Mouse (Mus musculus): ENCODE results near the gene Depdc7. TPM values are rescaled to one million over a fixed set of nuclear protein-coding genes. Genes with fewer than 3 reads are reported as not detected.

The Depdc7 gene
- polyA plus RNA-seq, 1 experiment from 2014 or later = 0.88 TPM

- ATAC-seq = peak; percentile 4; the same call in 1 of the 2 replicates
- peak overlapping the region; percentile 89 for H3K9ac ChIP-seq (ENCODE audit: low read depth, low read length)
- peak overlapping the region; percentile 56 for H3K4me2 ChIP-seq (ENCODE audit: low read length)
- no peak overlapping the region; the same call in 1 of the 2 replicates for H3K27ac ChIP-seq (ENCODE audit: low read length)
- H3K27me3 ChIP-seq (ENCODE audit: control insufficient read depth, insufficient read depth, low read depth, low read length) = no peaks in the 10 kb centered on the region
- WGBS = 16% methylated on average over 6 of the region's 6 CpGs
- peaks cover 11% of the 10 kb centered on the region for H3K4me1 ChIP-seq (ENCODE audit: control insufficient read depth, insufficient read depth, low read length)
- peak overlapping the region; percentile 79 for H3K4me3 ChIP-seq (ENCODE audit: low read depth, low read length)
- no peaks in the 10 kb centered on the region for H3K36me3 ChIP-seq (ENCODE audit: control insufficient read depth, insufficient read depth, low read length)
- H3K9me3 ChIP-seq (replicated peaks; ENCODE audit: control insufficient read depth, low read length, poor library complexity, severe bottlenecking) = no peaks in the 10 kb centered on the region
Measured at GRCm38 (mm10) chr2:104710670-104711370, 31.9 kb downstream of the Depdc7 start.

- no peak overlapping the region for H3K4me3 ChIP-seq (ENCODE audit: low read depth, low read length)
- no peak overlapping the region for H3K27ac ChIP-seq (ENCODE audit: low read length)
- ATAC-seq = no peak
- H3K9me3 ChIP-seq (replicated peaks; ENCODE audit: control insufficient read depth, low read length, poor library complexity, severe bottlenecking) = no peaks in the 10 kb centered on the region
- no peaks in the 10 kb centered on the region for H3K36me3 ChIP-seq (ENCODE audit: control insufficient read depth, insufficient read depth, low read length)
- peaks cover 11% of the 10 kb centered on the region for H3K4me1 ChIP-seq (ENCODE audit: control insufficient read depth, insufficient read depth, low read length)
- H3K4me2 ChIP-seq (ENCODE audit: low read length) = no peak overlapping the region
- H3K27me3 ChIP-seq (ENCODE audit: control insufficient read depth, insufficient read depth, low read depth, low read length) = no peaks in the 10 kb centered on the region
- WGBS = 59% methylated on average over 6 of the region's 6 CpGs
- H3K9ac ChIP-seq (ENCODE audit: low read depth, low read length) = no peak overlapping the region
Measured at GRCm38 (mm10) chr2:104709786-104710337, 32.8 kb downstream of the Depdc7 start.

GRCm38 (mm10) chr2:104704355-104704754, 38.3 kb downstream of the Depdc7 start:
- no peaks in the 10 kb centered on the region for H3K36me3 ChIP-seq (ENCODE audit: control insufficient read depth, insufficient read depth, low read length)
- no peak overlapping the region for H3K27ac ChIP-seq (ENCODE audit: low read length)
- no peak overlapping the region for H3K9ac ChIP-seq (ENCODE audit: low read depth, low read length)
- WGBS = 83% methylated on average over 3 of the region's 3 CpGs
- no peaks in the 10 kb centered on the region for H3K27me3 ChIP-seq (ENCODE audit: control insufficient read depth, insufficient read depth, low read depth, low read length)
- H3K4me3 ChIP-seq (ENCODE audit: low read depth, low read length) = no peak overlapping the region
- no peaks in the 10 kb centered on the region for H3K4me1 ChIP-seq (ENCODE audit: control insufficient read depth, insufficient read depth, low read length)
- no peak for ATAC-seq
- H3K9me3 ChIP-seq (replicated peaks; ENCODE audit: control insufficient read depth, low read length, poor library complexity, severe bottlenecking) = no peaks in the 10 kb centered on the region
- H3K4me2 ChIP-seq (ENCODE audit: low read length) = no peak overlapping the region

- Histone ChIP-seq H3K4me1 (ENCODE audit: control insufficient read depth, insufficient read depth, low read length) (no peaks in the 10 kb centered on the region), H3K27me3 (ENCODE audit: control insufficient read depth, insufficient read depth, low read depth, low read length) (no peaks in the 10 kb centered on the region), H3K9me3 (replicated peaks; ENCODE audit: control insufficient read depth, low read length, poor library complexity, severe bottlenecking) (no peaks in the 10 kb centered on the region), H3K9ac (ENCODE audit: low read depth, low read length) (no peak overlapping the region), H3K27ac (ENCODE audit: low read length) (no peak overlapping the region), H3K4me2 (ENCODE audit: low read length) (no peak overlapping the region), H3K4me3 (ENCODE audit: low read depth, low read length) (no peak overlapping the region), H3K36me3 (ENCODE audit: control insufficient read depth, insufficient read depth, low read length) (peaks cover 3% of the 10 kb centered on the region; the same call in 1 of the 2 replicates)
- 68% methylated on average over 3 of the region's 3 CpGs for WGBS
- ATAC-seq = no peak
Measured at GRCm38 (mm10) chr2:104703158-104703557, 39.5 kb downstream of the Depdc7 start.

GRCm38 (mm10) chr2:104699659-104700058, 43.0 kb downstream of the Depdc7 start:
- Histone ChIP-seq H3K27me3 (ENCODE audit: control insufficient read depth, insufficient read depth, low read depth, low read length) (no peaks in the 10 kb centered on the region), H3K9me3 (replicated peaks; ENCODE audit: control insufficient read depth, low read length, poor library complexity, severe bottlenecking) (no peaks in the 10 kb centered on the region), H3K9ac (ENCODE audit: low read depth, low read length) (no peak overlapping the region), H3K4me1 (ENCODE audit: control insufficient read depth, insufficient read depth, low read length) (no peaks in the 10 kb centered on the region), H3K4me2 (ENCODE audit: low read length) (no peak overlapping the region), H3K36me3 (ENCODE audit: control insufficient read depth, insufficient read depth, low read length) (peaks cover 7% of the 10 kb centered on the region; the same call in 1 of the 2 replicates), H3K4me3 (ENCODE audit: low read depth, low read length) (no peak overlapping the region), H3K27ac (ENCODE audit: low read length) (no peak overlapping the region)
- 90% methylated on average over 11 of the region's 11 CpGs for WGBS
- no peak for ATAC-seq

- Histone ChIP-seq H3K9ac (ENCODE audit: low read depth, low read length) (no peak overlapping the region), H3K9me3 (replicated peaks; ENCODE audit: control insufficient read depth, low read length, poor library complexity, severe bottlenecking) (no peaks in the 10 kb centered on the region), H3K36me3 (ENCODE audit: control insufficient read depth, insufficient read depth, low read length) (peaks cover 6% of the 10 kb centered on the region), H3K4me1 (ENCODE audit: control insufficient read depth, insufficient read depth, low read length) (no peaks in the 10 kb centered on the region), H3K4me3 (ENCODE audit: low read depth, low read length) (no peak overlapping the region), H3K27me3 (ENCODE audit: control insufficient read depth, insufficient read depth, low read depth, low read length) (no peaks in the 10 kb centered on the region), H3K4me2 (ENCODE audit: low read length) (no peak overlapping the region), H3K27ac (ENCODE audit: low read length) (no peak overlapping the region)
- 67% methylated on average over 2 of the region's 2 CpGs for WGBS
- ATAC-seq = no peak
Measured at GRCm38 (mm10) chr2:104692551-104692950, 50.1 kb downstream of the Depdc7 start.

GRCm38 (mm10) chr2:104690720-104691119, 52.0 kb downstream of the Depdc7 start:
- H3K9me3 ChIP-seq (replicated peaks; ENCODE audit: control insufficient read depth, low read length, poor library complexity, severe bottlenecking) = no peaks in the 10 kb centered on the region
- H3K36me3 ChIP-seq (ENCODE audit: control insufficient read depth, insufficient read depth, low read length) = peaks cover 5% of the 10 kb centered on the region
- no peak overlapping the region for H3K9ac ChIP-seq (ENCODE audit: low read depth, low read length)
- H3K4me1 ChIP-seq (ENCODE audit: control insufficient read depth, insufficient read depth, low read length) = no peaks in the 10 kb centered on the region
- no peaks in the 10 kb centered on the region for H3K27me3 ChIP-seq (ENCODE audit: control insufficient read depth, insufficient read depth, low read depth, low read length)
- WGBS = 83% methylated on average over 4 of the region's 4 CpGs
- no peak overlapping the region for H3K4me2 ChIP-seq (ENCODE audit: low read length)
- H3K27ac ChIP-seq (ENCODE audit: low read length) = no peak overlapping the region
- H3K4me3 ChIP-seq (ENCODE audit: low read depth, low read length) = no peak overlapping the region
- ATAC-seq = no peak

GRCm38 (mm10) chr2:104688724-104689123, 54.0 kb downstream of the Depdc7 start:
- H3K4me1 ChIP-seq (ENCODE audit: control insufficient read depth, insufficient read depth, low read length) = no peaks in the 10 kb centered on the region
- H3K4me2 ChIP-seq (ENCODE audit: low read length) = no peak overlapping the region
- peaks cover 14% of the 10 kb centered on the region for H3K36me3 ChIP-seq (ENCODE audit: control insufficient read depth, insufficient read depth, low read length)
- no peak overlapping the region for H3K27ac ChIP-seq (ENCODE audit: low read length)
- H3K9ac ChIP-seq (ENCODE audit: low read depth, low read length) = no peak overlapping the region
- H3K9me3 ChIP-seq (replicated peaks; ENCODE audit: control insufficient read depth, low read length, poor library complexity, severe bottlenecking) = no peaks in the 10 kb centered on the region
- H3K4me3 ChIP-seq (ENCODE audit: low read depth, low read length) = no peak overlapping the region
- no peak for ATAC-seq
- H3K27me3 ChIP-seq (ENCODE audit: control insufficient read depth, insufficient read depth, low read depth, low read length) = no peaks in the 10 kb centered on the region
- WGBS = 75% methylated on average over 8 of the region's 8 CpGs

GRCm38 (mm10) chr2:104688321-104688720, 54.4 kb downstream of the Depdc7 start:
- no peak for ATAC-seq
- 79% methylated on average over 3 of the region's 3 CpGs for WGBS

More at GRCm38 (mm10) chr2:104688321-104688720, 54.4 kb downstream of the Depdc7 start:
- Histone ChIP-seq H3K4me3 (ENCODE audit: low read depth, low read length) (no peak overlapping the region), H3K4me1 (ENCODE audit: control insufficient read depth, insufficient read depth, low read length) (no peaks in the 10 kb centered on the region), H3K27ac (ENCODE audit: low read length) (no peak overlapping the region), H3K9ac (ENCODE audit: low read depth, low read length) (no peak overlapping the region), H3K36me3 (ENCODE audit: control insufficient read depth, insufficient read depth, low read length) (peaks cover 18% of the 10 kb centered on the region), H3K27me3 (ENCODE audit: control insufficient read depth, insufficient read depth, low read depth, low read length) (no peaks in the 10 kb centered on the region), H3K9me3 (replicated peaks; ENCODE audit: control insufficient read depth, low read length, poor library complexity, severe bottlenecking) (no peaks in the 10 kb centered on the region), H3K4me2 (ENCODE audit: low read length) (no peak overlapping the region)

Measured in midbrain, embryonic 16.5 days (tissue).